In the genomic region with DNA sequence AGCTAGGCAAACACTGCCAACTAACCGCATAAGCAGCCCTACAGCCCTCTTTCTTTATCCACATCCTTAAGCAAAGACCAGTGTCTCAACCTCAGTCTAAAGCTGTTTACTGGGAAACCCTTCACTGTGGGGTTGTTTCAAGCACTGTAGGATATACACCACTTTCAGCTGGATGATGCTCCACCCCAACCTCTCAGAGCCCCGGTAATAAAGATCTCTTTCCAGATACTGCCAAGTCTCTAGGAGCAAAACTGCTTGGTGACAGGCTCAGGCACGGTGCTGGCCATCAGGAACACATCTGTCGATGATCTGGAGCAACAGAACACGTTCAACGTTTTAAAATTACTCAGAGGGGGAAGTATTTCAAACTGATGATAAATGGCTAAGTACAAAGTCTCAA, we compare ENCODE assay signal across 22 mouse cellular contexts. TPM values are rescaled to one million over a fixed set of nuclear protein-coding genes. Genes with fewer than 3 reads are reported as not detected.
DNase-seq lines count a peak whose midpoint lies in the region; ATAC-seq lines count a peak whose summit lies in the region.
"Had no signal": no experiment of that assay in that cellular context is flagged by ENCODE, and none has a peak within 500 bp of the region (broad histone marks: within the 10 kb centered on the region; RNA-seq: fewer than 3 reads in every experiment).

No protein-coding gene starts in this region.

- H3K27me3 ChIP-seq in heart, embryonic 12.5 days (replicated peaks): no peaks in the 10 kb centered on the region
- no peaks in the 10 kb centered on the region for H3K27me3 ChIP-seq in intestine, embryonic 15.5 days (replicated peaks)
- H3K27me3 ChIP-seq: embryonic facial prominence, embryonic 12.5 days; embryonic facial prominence, embryonic 15.5 days; hindbrain, embryonic 12.5 days; Patski had no signal

- H3K9me3 ChIP-seq in heart, embryonic 12.5 days (replicated peaks): no peaks in the 10 kb centered on the region
- H3K9me3 ChIP-seq in intestine, embryonic 15.5 days: no peaks in the 10 kb centered on the region
- H3K9me3 ChIP-seq: embryonic facial prominence, embryonic 12.5 days; embryonic facial prominence, embryonic 15.5 days; hindbrain, embryonic 12.5 days had no signal

- WGBS in heart, embryonic 12.5 days: 30% methylated on average over 6 of the region's 6 CpGs
- 14% methylated on average over 6 of the region's 6 CpGs for WGBS in intestine, embryonic 15.5 days

- H3K9ac ChIP-seq in heart, embryonic 12.5 days: 0 out of 2 replicates have a peak overlapping the region, but pooled peaks have one; percentile 7
- no peak overlapping the region for H3K9ac ChIP-seq in intestine, embryonic 15.5 days
- H3K9ac ChIP-seq: embryonic facial prominence, embryonic 12.5 days; embryonic facial prominence, embryonic 15.5 days; forebrain, postnatal 0 days; hindbrain, embryonic 12.5 days had no signal

- ATAC-seq in heart, embryonic 12.5 days (ENCODE audit: insufficient number of reproducible peaks, low FRiP score): no peak
- peak; percentile 64 for ATAC-seq in intestine, embryonic 15.5 days
- 0 out of 2 replicates have a peak, but pooled peaks have one; percentile 33 for ATAC-seq in megakaryocyte-erythroid progenitor cell, adult 5-6 weeks (replicated peaks; ENCODE audit: low FRiP score, low TSS enrichment, poor library complexity, severe bottlenecking)
- no peak for ATAC-seq in cerebellum, adult (ENCODE audit: insufficient number of reproducible peaks, low FRiP score, low TSS enrichment)
- ATAC-seq: CD4-positive, CD25-positive, alpha-beta regulatory T cell, adult 4 months; forebrain, embryonic 14.5 days; forebrain, postnatal 0 days; hindbrain, embryonic 16.5 days; Patski had no signal

- H3K4me2 ChIP-seq in heart, embryonic 12.5 days: no peak overlapping the region
- H3K4me2 ChIP-seq in intestine, embryonic 15.5 days (replicated peaks): no peak overlapping the region
- H3K4me2 ChIP-seq: embryonic facial prominence, embryonic 12.5 days; embryonic facial prominence, embryonic 15.5 days; hindbrain, embryonic 12.5 days had no signal

- peaks cover 28% of the 10 kb centered on the region for H3K4me1 ChIP-seq in heart, embryonic 12.5 days (replicated peaks)
- H3K4me1 ChIP-seq in intestine, embryonic 15.5 days (replicated peaks): peaks cover 15% of the 10 kb centered on the region

- DNase-seq in heart, adult 9 months (ENCODE audit: low spot score in 2 of 2): no peak
- DNase-seq in spleen, postnatal 36 days (ENCODE audit: low spot score in 2 of 2): no peak
- DNase-seq: adrenal gland, postnatal 10 days; adrenal gland, postnatal 36 days; cerebellum, adult 11 months; cerebellum, adult 2 months; cerebellum, adult 9-11 months; cerebellum, postnatal 25 days; forebrain, postnatal 0 days; gastrocnemius, postnatal 25 days; kidney, adult 11 months had no signal

- H3K4me3 ChIP-seq in heart, embryonic 12.5 days: no peak overlapping the region
- no peak overlapping the region for H3K4me3 ChIP-seq in intestine, embryonic 15.5 days (replicated peaks)
- H3K4me3 ChIP-seq: embryonic facial prominence, embryonic 12.5 days; embryonic facial prominence, embryonic 15.5 days; hindbrain, embryonic 12.5 days had no signal

- no peaks in the 10 kb centered on the region for H3K36me3 ChIP-seq in heart, embryonic 12.5 days
- no peaks in the 10 kb centered on the region for H3K36me3 ChIP-seq in intestine, embryonic 15.5 days
- H3K36me3 ChIP-seq: embryonic facial prominence, embryonic 12.5 days; embryonic facial prominence, embryonic 15.5 days; hindbrain, embryonic 12.5 days had no signal

- H3K27ac ChIP-seq in heart, embryonic 12.5 days (ENCODE audit: poor library complexity, severe bottlenecking): no peak overlapping the region
- no peak overlapping the region for H3K27ac ChIP-seq in intestine, embryonic 15.5 days
- H3K27ac ChIP-seq: embryonic facial prominence, embryonic 12.5 days; embryonic facial prominence, embryonic 15.5 days; hindbrain, embryonic 12.5 days had no signal

RNA-seq across cellular contexts. Expression of a gene that starts 25.0 kb away (rescaled TPM):
- 69.1 and 70.4 TPM in 2 replicates for polyA plus RNA-seq in heart, embryonic 12.5 days (2016; fragmentation: Nextera tagmentation; extraction: Ambion mirVana)
- 79.9 and 82.9 TPM in 2 replicates for polyA plus RNA-seq in intestine, embryonic 15.5 days (2015; fragmentation: Nextera tagmentation; extraction: Ambion mirVana)
- total RNA-seq in megakaryocyte-erythroid progenitor cell, adult 5-6 weeks (2014; fragmentation: Nextera tagmentation): 13.0 and 14.7 TPM in 2 replicates
- 19.3 and 20.6 TPM in 2 replicates for total RNA-seq in megakaryocyte-erythroid progenitor cell, adult 5-6 weeks (2017)

Comparison
In these comparisons a context has a peak if more than half of its experiments do, and no peak if none do; other contexts are left out.
1. ATAC-seq: peak in intestine, embryonic 15.5 days (single experiment) and megakaryocyte-erythroid progenitor cell, adult 5-6 weeks (single experiment); none in heart, embryonic 12.5 days (single experiment) and cerebellum, adult (single experiment).